In genomic region chr19:33391651-33392382, GRCm38 (mm10) we compare ENCODE assay signal across 8 mouse cellular contexts. TPM values are rescaled to one million over a fixed set of nuclear protein-coding genes. Genes with fewer than 3 reads are reported as not detected.
DNase-seq lines count a peak whose midpoint lies in the region; ATAC-seq lines count a peak whose summit lies in the region.

TSS of gene Rnls (minus strand) at chr19:33392295.

- 2% methylated on average over 48 of the region's 48 CpGs for WGBS in embryonic facial prominence, embryonic 13.5 days
- 2% methylated on average over 48 of the region's 48 CpGs for WGBS in midbrain, embryonic 11.5 days

- peak; percentile 55 to 67 for DNase-seq in adrenal gland, postnatal 4 days (ENCODE audit: low spot score in 2 of 2)
- peak; percentile 99 for DNase-seq in heart, adult 11 months
- DNase-seq in kidney, adult 11 months: peak; percentile 87
- DNase-seq in left cerebral cortex, postnatal 4 days: peak; percentile 87
- peak; percentile 98 for DNase-seq in midbrain, embryonic 11.5 days (ENCODE audit: low spot score, missing footprints)
- DNase-seq in right cerebral cortex, postnatal 4 days: peak; percentile 76
- DNase-seq in yolk sac, embryonic 10.5 days (ENCODE audit: low spot score): peak; percentile 91

- no peaks in the 10 kb centered on the region for H3K27me3 ChIP-seq in embryonic facial prominence, embryonic 13.5 days
- no peaks in the 10 kb centered on the region for H3K27me3 ChIP-seq in midbrain, embryonic 11.5 days (ENCODE audit: control insufficient read depth, insufficient read depth, low read length)

- H3K9ac ChIP-seq in embryonic facial prominence, embryonic 13.5 days: peak within 1 kb of the TSS; percentile 93
- peak within 1 kb of the TSS; percentile 85 for H3K9ac ChIP-seq in midbrain, embryonic 11.5 days (ENCODE audit: low read length)

- H3K27ac ChIP-seq in embryonic facial prominence, embryonic 13.5 days: peak within 1 kb of the TSS; percentile 82
- peak within 1 kb of the TSS; percentile 81 for H3K27ac ChIP-seq in midbrain, embryonic 11.5 days (ENCODE audit: low read depth, low read length)

- peak within 1 kb of the TSS; percentile 65 for H3K4me3 ChIP-seq in embryonic facial prominence, embryonic 13.5 days
- H3K4me3 ChIP-seq in midbrain, embryonic 11.5 days (ENCODE audit: low read depth, low read length): peak within 1 kb of the TSS; percentile 54

- H3K9me3 ChIP-seq in embryonic facial prominence, embryonic 13.5 days: peaks cover 5% of the 10 kb centered on the region; the same call in 1 of the 2 replicates
- H3K9me3 ChIP-seq in midbrain, embryonic 11.5 days (ENCODE audit: control insufficient read depth, low read length): no peaks in the 10 kb centered on the region

- peak; percentile 97 for ATAC-seq in embryonic facial prominence, embryonic 13.5 days (ENCODE audit: insufficient number of reproducible peaks, insufficient read depth, low FRiP score, low TSS enrichment, low read depth)
- ATAC-seq in midbrain, embryonic 11.5 days (ENCODE audit: low FRiP score): peak; percentile 99

- intact Hi-C loops in left cerebral cortex, postnatal 4 days (cut with DNase I): no loop called here

- H3K4me2 ChIP-seq in embryonic facial prominence, embryonic 13.5 days: peak within 1 kb of the TSS; percentile 73
- H3K4me2 ChIP-seq in midbrain, embryonic 11.5 days: peak within 1 kb of the TSS; percentile 66

- no peaks in the 10 kb centered on the region for H3K4me1 ChIP-seq in embryonic facial prominence, embryonic 13.5 days
- no peaks in the 10 kb centered on the region; the same call in 1 of the 2 replicates for H3K4me1 ChIP-seq in midbrain, embryonic 11.5 days (ENCODE audit: control insufficient read depth, insufficient read depth, low read length)

- no peaks in the 10 kb centered on the region for H3K36me3 ChIP-seq in embryonic facial prominence, embryonic 13.5 days
- H3K36me3 ChIP-seq in midbrain, embryonic 11.5 days (ENCODE audit: control insufficient read depth, insufficient read depth, low read length): no peaks in the 10 kb centered on the region

RNA-seq across cellular contexts. Expression of gene Rnls, which starts in this region (rescaled TPM):
- 1 to 10 TPM; 4.3 to 4.6 TPM for total RNA-seq in adrenal gland, postnatal 4 days (2021)
- polyA plus RNA-seq in embryonic facial prominence, embryonic 13.5 days (2015; fragmentation: Nextera tagmentation; extraction: Ambion mirVana): 7.5 and 8.6 TPM in 2 replicates
- total RNA-seq in left cerebral cortex, postnatal 4 days (2021): 1 to 10 TPM; 1.1 to 2.2 TPM
- 7.5 and 9.2 TPM in 2 replicates for polyA plus RNA-seq in midbrain, embryonic 11.5 days (2014; fragmentation: Nextera tagmentation; extraction: Ambion mirVana)

Comparison
In these comparisons a context has a peak if more than half of its experiments do, and no peak if none do; other contexts are left out.
1. Peak in every context shown above with its lines: DNase-seq, ATAC-seq, H3K4me3 ChIP-seq and H3K27ac ChIP-seq.